Mouse (Mus musculus) brain, embryonic 14.5 days (tissue): ENCODE data around the gene Map2k6.

Experiments
- CTCF ChIP-seq: fragments of 200-500 bp; IDR thresholded peaks from 2 replicates; pipeline ENCODE4 v1.5.1; 2012; ENCODE audit warnings: inconsistent platforms, mild to moderate bottlenecking, moderate library complexity, borderline replicate concordance; ENCODE audit not compliant: insufficient read depth, insufficient read length; ENCODE audit errors: extremely low read depth
- POLR2A ChIP-seq: fragments of 200-500 bp; IDR thresholded peaks from 2 replicates; pipeline ENCODE4 v1.6.1; 2012; ENCODE audit warnings: mild to moderate bottlenecking, inconsistent platforms, borderline replicate concordance; ENCODE audit not compliant: poor library complexity, insufficient read depth, insufficient read length, severe bottlenecking; ENCODE audit errors: extremely low read depth

GRCm38 (mm10) chr11:110477961-110478869 is 79.3 kb downstream of the Map2k6 start:
- TF ChIP-seq CTCF: no peak
- TF ChIP-seq POLR2A: no peak
